Mouse (Mus musculus): ENCODE measurements at regions not wholly inside any gene's neighbourhood (a gene's known extent, or its start where the extent isn't known, plus 50 kb on each side); places are given as distances from the start of the nearest gene placed in this dataset.

GRCm38 (mm10) chr13:51975330-51975729 lies 128.9 kb downstream of the Gadd45g start:
- peak; percentile 24 to 56 for DNase-seq

DNA sequence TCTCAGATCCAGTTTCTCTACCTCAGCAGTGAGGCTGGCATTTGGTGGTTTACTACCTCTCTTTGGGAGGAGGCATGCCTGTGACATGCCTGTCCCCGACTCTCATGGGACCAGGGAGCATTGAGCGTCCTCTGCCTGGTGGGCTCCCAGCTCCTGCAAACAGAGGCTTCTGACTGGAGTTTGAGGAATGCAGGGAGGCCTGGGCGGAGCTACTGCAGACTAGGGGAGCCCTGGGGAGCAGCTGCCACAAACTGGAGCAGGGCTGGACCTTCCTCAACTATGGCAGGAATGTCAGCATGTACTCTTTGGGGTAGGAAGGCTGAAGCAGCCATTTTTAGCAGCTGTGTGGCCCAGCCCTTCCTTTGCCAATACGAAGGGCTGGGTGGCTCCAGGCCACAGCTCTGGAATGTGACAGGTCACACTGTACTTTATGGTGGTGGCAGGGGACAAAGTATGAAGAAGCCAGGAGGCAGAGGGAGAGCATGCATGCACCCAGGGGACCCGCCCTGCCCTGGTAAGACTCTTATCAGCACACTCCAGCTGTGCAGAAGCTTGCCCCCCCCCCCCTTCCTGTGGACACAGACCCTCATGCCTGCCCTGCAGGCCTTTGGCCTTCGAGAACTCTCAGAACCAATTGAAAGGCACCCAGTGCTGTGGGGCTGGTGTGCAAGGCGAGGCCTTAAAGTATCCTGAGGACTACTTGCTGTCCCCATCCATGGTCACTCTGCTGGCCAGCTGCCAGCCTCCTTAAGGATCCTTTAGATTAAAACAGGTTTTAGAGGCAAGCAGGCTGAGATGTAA lies 129.5 kb downstream of the Gadd45g start:
- DNase-seq, result peak; percentile 71 to 88

GRCm38 (mm10) chr13:51976620-51977214 lies 130.2 kb downstream of the Gadd45g start:
- DNase-seq, result no peak

DNA sequence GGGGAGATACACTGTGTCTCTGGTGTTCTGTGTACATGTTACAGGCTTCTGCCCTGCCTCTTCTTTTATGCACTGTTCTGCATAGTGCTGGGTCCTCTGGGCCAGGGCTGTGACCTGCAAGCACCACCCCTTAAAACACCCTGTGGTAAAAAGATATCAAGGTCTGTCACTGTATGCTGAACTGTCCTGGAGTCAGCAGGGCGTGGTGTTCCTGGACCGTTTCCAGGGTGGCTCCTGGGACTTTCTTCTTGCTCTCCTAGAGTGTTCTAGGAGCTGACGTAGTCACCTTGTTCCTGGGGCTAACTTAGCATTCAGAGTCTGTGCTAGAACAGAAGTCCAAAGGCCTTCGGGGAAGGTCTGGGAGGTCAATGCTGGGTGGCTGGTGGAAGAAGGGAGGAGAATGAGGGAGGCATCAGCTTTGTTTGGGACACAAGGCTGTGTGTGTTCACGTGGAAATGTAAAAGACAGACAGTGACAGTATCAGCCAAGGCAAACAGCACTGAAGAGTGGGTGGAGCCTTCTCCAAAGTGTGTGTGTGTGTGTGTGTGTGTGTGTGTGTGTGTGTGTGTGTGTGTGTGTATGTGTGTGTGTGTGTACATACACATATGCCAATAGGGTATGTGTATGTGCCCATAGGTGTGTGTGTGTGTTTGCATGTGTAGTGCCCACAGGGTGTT lies 133.0 kb downstream of the Gadd45g start:
- peak; percentile 87 to 95 for DNase-seq

- no peak for DNase-seq
These were observed 133.9 kb downstream of the Gadd45g start for GRCm38 (mm10) chr13:51980344-51980743.

- DNase-seq, result peak in 1 of 2 experiments; percentile 60
These were observed 136.5 kb downstream of the Gadd45g start for GRCm38 (mm10) chr13:51983002-51983401.

- DNase-seq, result no peak
These were observed 137.1 kb downstream of the Gadd45g start for GRCm38 (mm10) chr13:51983575-51983974.

DNA sequence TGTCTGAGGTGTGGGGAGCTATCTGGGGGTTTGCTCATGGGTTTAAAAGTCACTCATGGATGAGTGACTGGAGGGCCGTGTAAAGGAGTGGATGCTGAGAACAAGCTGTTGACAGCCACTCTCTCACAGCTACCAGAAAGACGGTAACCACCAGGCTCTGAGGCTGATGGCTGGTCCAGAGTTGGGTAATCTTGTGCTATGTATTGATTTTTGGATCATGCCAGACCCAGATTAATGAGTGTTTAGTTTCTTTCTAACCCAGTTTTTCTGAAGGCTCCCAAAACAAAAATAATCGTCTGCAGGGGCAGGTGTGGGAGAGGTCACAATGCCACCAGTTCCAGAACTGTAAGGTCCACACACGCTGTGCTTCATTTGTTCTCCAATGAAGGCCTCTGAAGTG lies 144.9 kb downstream of the Gadd45g start:
- DNase-seq, result no peak

GRCm38 (mm10) chr13:51992878-51993277 lies 146.4 kb downstream of the Gadd45g start:
- DNase-seq, result no peak

- DNase-seq, result no peak
These were observed 149.7 kb downstream of the Gadd45g start for GRCm38 (mm10) chr13:51996163-51996562.

DNA sequence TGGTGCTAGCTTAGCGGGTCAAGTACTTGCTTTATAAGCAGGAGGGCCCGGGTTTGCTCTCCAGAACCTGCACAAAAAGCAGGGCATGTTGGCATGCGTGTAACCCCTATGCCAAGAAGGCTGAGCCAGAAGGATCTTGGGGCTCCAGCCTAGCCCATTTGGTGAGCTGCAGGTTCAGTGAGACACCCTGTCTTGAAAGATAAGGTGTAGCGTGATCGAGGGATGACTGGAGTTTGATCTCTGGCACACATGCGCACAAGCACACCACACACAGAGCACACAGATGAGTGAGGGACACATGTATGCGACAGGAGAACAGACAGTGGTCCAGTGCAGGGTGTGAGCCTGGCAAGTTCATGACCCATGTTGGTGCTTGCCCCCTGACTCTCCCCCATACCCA lies 152.1 kb downstream of the Gadd45g start:
- DNase-seq, result no peak

DNA sequence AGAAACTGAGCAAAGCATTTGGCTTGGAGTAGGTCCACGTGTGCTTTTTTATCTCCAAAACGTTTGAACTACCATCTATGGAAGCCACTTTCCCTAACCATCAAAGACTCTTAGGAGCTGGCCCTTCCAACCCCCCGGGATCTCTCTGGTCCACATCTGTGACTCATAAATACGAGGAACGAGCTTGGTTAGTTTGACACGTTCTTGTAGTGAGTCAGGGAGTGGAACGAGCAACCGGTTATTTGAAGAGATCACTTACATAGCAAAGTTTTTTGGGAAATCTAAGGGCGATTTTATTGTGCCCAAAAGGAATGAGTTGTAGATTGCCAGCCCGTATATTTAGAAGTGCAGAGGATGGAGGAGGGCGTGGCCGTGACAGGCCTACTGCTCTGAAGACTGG lies 155.3 kb downstream of the Gadd45g start:
- no peak for DNase-seq

DNA sequence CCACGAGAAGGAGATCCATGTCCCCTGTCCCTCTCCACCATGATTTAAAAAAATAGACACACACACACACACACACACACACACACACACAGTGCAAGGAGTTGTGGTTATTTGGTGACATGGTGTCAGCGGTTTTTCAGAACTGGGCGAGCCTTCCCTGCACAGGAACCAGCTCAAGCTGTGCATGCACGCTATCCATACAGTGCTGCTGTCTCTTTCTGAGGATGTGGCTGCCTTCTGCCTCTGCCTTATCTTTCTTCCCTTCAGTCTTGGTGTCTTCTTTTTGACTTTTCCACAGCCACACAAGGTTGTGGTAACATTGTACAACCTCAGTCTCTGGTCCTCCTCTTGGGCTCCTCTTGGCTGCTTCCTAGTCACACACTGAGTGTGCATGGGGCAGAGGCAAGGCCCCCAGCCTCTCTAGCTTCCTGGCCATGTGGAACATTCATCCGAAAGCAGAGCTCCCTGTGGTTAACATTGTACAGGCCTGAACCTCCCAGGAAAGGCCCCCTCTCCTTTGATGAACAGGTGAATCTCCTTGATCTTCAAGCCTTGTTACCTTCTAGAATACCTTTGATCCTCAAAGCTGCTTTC lies 157.6 kb downstream of the Gadd45g start:
- no peak for DNase-seq

- no peak for DNase-seq
These were observed 161.3 kb downstream of the Gadd45g start for GRCm38 (mm10) chr13:52007585-52008395.

GRCm38 (mm10) chr13:52009231-52009630 lies 162.8 kb downstream of the Gadd45g start:
- DNase-seq, result no peak

- DNase-seq, result no peak
These were observed 163.3 kb downstream of the Gadd45g start for GRCm38 (mm10) chr13:52009766-52010165.

- no peak for DNase-seq
These were observed 164.5 kb downstream of the Gadd45g start for GRCm38 (mm10) chr13:52011001-52011400.

DNA sequence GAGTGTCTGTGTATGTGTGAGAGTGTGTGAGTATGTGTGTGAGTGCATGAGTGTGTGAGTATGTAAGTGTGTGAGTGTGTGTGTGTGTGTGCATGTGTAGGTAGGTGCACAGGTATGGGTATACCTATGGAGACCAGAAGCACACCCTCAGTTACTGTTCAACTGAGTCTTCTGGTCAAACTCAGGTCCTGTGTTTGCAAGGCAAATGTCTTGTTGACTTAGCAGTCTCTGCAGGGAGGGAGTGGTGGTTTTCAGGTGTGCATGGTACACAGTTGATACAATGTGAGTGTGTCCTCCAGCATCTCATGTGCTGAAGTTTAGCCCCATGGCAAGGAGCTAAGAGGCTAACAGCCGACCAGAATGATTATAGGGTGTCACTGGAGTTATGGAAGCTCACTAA lies 166.7 kb downstream of the Gadd45g start:
- DNase-seq, result no peak

GRCm38 (mm10) chr13:52013757-52014156 lies 167.3 kb downstream of the Gadd45g start:
- DNase-seq, result no peak

DNA sequence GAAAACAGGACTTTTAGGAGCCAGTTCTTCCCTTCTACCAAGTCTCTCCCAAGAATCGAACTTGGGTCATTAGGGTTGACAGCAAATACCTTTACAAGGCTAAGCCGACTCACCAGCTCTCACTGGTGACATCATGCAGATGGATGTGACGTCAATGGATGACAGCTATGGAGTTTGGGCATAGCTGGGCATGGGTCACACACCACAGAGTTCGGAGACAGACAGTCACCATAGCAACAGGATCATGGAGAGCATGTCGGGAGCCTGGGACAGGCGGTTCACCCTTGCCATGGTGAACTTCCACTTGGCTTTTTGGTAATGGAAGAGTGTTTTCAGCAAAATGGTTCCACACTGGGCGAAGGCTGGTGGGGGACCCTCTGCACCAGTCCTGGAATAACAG lies 168.1 kb downstream of the Gadd45g start:
- DNase-seq, result no peak

GRCm38 (mm10) chr13:52015066-52015465 lies 168.6 kb downstream of the Gadd45g start:
- DNase-seq, result no peak

DNA sequence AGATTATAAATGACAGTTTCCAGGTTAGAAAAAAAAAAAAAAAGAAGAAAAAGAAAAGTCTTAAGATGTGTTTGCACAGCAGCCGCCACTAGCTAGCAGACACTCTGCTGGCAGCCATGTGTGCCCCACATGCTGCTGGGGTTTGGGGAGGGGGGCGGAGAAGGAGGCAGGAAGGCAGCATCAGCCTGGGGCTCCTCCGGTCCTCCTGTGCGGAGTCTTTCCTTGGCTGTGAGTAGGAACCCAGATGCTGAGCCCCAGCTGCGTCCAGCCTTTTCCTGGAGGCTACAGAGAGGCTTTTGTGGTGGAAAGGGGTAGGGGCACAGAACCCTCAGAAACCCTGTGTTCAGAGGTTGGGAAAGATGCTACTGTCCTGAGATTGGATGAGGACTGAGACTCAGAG lies 169.0 kb downstream of the Gadd45g start:
- DNase-seq, result no peak

All from kidney, postnatal 25 days (tissue).